Mouse (Mus musculus) ES-CJ7 (cell line): Measurements from ENCODE around the gene Stim1.

Experiments used
- DNase-seq: peaks from one replicate; pipeline ENCODE4 v3.0.0; 2011; ENCODE audit warnings: low read depth, low spot score

The Stim1 gene

DNA sequence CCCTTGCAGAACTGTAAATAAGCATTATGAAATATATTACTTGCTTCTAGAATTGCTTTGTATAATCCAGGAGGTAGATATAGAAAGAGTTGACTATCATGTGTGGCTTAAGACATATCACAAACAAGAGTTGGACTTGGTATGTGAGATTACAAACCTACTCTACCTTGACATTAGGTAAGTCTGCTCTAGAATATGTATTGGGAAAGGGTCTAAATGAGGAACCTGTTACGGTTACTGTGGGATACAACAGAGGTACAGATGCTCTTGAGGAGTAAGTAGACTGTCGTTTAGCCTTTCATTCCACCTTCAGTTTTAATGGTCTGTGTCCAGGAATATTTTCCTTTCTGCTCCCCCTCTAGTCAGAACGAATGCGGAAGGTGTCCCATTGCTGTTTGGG, 34.9 kb downstream of the Stim1 start:
- no peak for DNase-seq

DNA sequence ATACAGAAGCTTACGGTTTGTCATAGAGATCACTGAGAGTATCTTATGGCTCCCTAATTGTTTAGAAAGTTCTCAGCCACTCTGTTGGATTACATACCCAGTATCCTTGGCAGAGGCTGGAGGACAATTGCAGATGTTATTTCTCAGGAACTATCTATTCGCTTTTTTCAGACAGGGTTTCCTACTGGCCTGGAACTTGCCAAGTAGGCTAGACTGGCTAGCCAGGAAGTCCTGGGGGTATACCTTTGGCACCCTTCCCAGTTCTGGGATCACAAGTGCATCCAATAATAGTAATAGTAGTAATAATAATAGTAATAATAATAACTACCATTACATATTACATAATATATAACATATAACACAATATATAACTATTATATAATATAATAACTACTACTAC, 38.0 kb downstream of the Stim1 start:
- no peak for DNase-seq

GRCm38 (mm10) chr7:102310266-102310665, 42.7 kb downstream of the Stim1 start:
- no peak for DNase-seq

GRCm38 (mm10) chr7:102310821-102311220, 43.2 kb downstream of the Stim1 start:
- DNase-seq = no peak

DNA sequence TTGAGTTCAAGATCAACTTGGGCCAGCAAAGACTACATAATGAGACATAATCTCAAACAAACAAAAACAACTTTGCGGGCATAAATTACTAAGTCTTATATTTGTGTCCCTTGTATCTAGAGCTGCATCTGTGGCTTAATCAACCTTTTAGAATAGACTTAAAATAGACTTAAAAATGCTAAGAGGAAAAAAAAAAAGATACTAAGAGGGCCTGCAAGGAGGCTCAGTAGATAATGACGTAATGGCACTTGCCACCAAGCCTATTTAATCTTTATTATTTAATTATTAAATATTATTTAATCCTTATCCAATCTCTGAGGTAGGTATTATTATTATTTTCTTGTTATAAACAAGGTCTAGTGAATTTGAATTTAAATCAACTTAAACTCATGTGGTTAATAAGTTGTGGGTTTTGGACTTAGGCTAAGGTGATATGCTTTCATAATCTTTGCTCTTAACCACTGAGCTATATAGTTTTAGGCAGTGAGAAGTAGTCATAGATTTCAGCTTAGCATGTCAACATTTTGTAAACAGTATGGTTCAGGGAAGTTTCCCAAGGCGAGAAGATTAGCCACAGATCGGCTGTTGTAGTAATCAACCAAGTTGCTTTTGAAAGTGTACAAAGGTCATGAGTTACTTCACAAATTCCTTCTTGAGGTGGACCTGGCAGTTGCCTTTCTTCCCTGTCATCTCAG, 45.4 kb downstream of the Stim1 start:
- no peak for DNase-seq

DNA sequence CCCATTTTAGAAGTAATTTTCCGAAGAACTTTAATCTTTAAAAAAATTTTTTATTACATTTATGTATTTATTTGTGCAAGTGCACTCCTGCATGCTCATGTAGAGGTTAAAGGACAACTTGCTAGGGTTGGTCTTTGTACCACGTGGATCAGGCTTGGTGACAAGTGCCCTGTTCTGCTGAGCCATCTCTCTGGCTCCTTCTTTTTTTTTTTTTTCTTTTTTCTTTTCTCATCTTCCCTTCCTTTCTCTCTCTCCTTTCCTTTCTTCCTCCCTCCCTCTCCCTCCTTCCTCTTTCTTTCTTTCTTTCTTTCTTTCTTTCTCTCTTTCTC, 45.9 kb downstream of the Stim1 start:
- DNase-seq = no peak

GRCm38 (mm10) chr7:102314107-102314506, 46.5 kb downstream of the Stim1 start:
- DNase-seq = no peak

- no peak for DNase-seq
Observed at GRCm38 (mm10) chr7:102314908-102315307, 47.3 kb downstream of the Stim1 start.

- no peak for DNase-seq
Observed at GRCm38 (mm10) chr7:102315435-102315834, 47.8 kb downstream of the Stim1 start.

- DNase-seq = no peak
Observed at GRCm38 (mm10) chr7:102317583-102318168, 50.1 kb downstream of the Stim1 start.

DNA sequence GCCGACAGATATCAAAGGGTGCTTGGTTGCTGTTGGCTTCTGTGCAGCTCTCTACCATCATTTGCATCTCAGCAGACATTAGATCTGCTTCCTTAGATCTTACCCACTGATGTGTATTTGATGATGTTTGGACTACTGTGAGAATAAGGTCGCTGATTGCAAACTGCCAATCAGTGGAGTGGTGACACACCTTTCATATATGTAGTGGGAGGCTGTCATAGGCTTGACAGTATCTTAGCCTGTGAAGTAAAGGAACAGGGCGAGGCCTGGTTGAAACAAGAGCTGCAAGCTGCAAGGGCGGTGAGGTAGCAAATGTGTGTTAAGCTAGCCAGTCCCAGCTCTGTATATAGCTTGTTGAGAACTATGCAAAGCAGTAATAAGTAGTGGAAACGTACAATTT, 54.5 kb downstream of the Stim1 start:
- DNase-seq = no peak

- DNase-seq = no peak
Observed at GRCm38 (mm10) chr7:102326323-102326722, 58.7 kb downstream of the Stim1 start.

DNA sequence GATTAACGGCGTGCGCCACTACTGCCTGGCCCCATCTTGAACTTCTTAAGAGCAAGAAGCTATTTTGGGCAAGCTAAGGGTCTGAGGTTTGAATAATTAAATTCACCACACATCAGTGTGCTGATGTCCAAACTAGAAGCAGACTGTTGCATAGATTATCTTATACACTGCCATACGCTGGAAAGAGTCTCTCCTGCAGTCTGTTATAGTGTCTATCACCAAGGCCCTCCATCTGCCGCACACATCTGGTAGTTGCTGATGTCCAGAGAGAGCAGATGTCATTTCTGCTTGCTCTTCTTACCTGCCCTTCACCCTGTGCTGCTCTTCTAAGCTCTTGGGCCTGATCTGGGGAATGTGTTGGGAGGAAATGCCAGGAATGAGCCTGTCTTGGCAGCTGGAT, 62.7 kb downstream of the Stim1 start:
- no peak for DNase-seq

DNA sequence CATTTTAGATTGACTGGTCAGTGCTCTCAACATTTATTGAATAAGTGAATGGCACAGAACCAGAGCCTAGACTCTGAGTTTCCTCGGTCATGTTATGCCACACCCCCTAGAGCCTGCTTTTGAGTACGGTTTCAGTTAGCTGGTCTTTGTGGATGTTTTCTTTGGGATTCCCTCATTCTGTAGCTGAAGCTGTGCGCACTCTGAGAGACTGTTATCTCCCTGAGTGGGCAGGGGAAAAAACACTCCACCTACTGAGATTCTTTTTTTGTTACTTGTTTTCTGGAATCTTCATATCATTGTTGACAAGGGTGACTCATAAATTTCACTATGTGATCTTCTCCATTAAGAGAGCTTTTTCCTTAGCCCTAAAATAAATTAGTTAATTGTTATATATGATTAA, 63.9 kb downstream of the Stim1 start:
- DNase-seq = no peak

- no peak for DNase-seq
Observed at GRCm38 (mm10) chr7:102333741-102334140, 66.1 kb downstream of the Stim1 start.

- no peak for DNase-seq
Observed at GRCm38 (mm10) chr7:102337326-102337725, 69.7 kb downstream of the Stim1 start.

GRCm38 (mm10) chr7:102337898-102338297, 70.3 kb downstream of the Stim1 start:
- DNase-seq = no peak

DNA sequence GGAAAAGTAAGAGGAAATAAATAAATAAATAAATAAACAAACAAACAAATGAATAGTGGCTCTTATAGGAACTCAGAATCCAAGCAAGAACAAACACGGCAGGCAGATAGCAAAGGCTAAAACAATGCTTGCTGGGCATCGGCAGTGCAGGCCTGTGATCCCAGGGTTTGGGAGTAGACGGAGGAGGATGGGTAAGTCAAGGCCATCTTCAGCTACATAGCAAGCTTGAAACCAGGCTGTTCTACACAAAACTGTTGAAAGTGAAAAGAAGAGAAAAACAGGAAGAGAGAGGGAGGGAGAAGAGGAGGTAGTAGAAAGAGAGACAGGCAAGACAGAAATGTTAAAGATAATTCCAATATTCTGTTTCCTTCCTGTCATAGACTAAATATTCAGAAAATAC, 71.3 kb downstream of the Stim1 start:
- no peak for DNase-seq

GRCm38 (mm10) chr7:102345893-102346292, 78.3 kb downstream of the Stim1 start:
- DNase-seq = no peak

- no peak for DNase-seq
Observed at GRCm38 (mm10) chr7:102347327-102347726, 79.7 kb downstream of the Stim1 start.

DNA sequence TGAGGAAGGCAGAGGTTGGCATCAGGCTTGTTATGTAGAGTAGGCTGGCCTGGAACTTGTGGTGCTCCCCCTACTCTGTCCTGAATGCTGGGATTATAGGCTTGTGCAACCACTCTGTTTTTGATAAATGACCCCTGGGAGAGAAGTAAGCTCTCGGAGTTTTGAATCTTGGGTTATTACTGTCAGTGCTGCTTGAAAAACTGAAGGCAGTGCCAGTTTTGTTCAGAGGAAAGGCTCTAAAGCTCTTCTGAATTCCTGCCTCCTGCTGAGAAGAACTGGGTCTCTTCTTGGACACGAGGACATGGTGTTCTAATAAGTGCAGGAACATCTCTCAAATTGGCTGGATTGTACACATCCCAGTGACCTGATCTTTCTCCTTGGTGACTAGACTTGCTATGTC, 81.1 kb downstream of the Stim1 start:
- no peak for DNase-seq

DNA sequence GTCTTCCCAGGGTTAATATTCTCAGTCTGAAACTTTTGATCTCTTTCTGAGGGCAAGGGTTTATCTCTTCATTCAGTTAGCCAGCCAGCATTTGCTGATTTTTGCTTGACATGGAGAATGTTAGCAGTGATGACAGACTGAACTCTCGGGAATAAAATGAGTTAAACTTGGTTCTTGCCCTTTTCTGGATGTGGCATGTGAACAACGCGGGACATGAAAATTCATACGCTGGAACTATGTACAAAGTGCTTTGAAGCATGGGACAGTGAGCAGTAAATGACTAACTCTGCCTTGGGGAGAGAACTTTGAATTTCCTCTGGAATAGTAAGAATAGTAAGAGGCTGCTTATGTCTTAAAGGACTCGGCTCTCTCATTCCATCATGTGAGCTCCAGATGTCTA, 81.6 kb downstream of the Stim1 start:
- no peak for DNase-seq

- DNase-seq = no peak
Observed at GRCm38 (mm10) chr7:102353420-102353819, 85.8 kb downstream of the Stim1 start.

DNA sequence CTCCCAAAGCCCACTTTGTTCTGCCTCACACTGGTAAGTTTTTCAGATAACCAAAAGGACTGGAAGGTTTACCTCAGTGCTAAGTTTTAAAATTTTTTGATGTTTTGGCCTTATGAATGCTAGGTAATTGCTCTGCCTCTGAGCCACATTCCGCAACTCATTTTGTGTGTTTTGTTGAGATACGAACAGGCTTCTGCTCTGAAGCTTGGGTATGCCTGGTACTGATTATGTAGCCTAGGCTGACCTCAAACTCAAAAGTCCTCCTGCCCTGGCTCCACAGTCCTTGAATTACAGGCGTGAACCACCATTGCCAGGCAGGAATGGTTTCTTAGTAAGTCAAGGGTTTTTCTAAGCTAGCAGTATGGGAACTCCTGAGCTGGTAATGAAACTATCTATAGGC, 90.5 kb downstream of the Stim1 start:
- DNase-seq = no peak
